Mouse (Mus musculus): ENCODE results near the gene Gm20388.

Gene Gm20388

DNA sequence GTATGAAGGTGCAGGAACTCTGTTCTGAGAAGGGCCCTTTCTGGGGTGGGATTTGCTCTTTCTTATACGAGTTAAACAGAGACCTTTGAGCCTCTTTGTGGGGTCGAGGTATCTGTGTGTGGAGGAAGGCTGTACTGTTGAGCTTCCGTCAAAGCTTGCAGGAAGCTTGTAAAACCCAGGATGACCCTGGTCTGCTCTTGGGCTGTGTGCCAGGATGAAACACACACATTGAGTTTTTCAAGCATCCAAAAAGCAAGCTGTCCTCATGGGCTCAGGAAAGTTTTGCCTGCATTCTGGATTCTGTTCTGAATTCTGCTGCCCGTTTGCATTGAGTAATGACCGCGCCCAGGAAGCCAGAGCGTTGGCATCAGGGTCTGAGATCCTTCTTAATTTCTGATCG lies 4353.4 kb downstream of the Gm20388 start:
- DNase-seq (ENCODE audit: extremely low read depth, insufficient read length, low spot score), result no peak

DNA sequence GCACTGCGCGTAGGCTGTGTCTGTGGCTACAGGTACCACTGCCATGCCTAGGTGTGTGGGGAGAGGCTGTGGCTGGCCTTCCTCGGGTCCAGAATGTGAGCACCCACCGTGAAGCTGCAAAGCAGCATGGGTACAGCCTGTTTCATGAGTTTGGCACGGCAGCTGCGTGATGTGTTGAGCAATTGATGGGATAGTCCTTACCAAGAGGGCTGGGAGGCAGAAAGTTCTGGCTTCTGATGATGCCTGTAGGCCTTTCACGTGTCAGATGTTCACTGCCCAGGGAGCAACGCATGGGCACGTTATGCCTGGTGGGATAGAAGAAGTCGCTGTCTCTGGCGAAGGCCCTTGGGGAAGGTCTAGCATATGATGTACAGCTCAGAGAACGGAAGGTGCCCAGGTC lies 4354.0 kb downstream of the Gm20388 start:
- DNase-seq (ENCODE audit: extremely low read depth, insufficient read length, low spot score), result no peak

DNA sequence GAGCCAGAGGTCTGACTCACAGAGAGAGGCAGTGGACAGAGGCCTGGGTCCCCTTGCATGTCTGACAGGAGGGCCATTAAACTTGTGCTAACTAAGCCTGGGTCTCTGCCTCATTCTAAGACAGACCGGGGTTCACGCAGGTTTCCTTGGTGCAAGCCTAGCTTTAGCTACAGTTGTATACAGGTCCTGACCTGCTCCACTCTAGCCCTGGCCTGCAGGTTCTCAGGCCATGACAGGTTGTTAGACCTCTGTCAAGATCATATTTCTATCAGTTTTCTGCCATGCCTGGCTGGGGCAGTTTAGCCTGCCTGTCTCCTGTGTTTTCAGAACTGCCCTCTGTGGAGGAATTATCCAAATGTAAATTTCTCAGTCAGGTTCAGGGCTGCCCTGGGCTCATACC lies 4354.5 kb downstream of the Gm20388 start:
- no peak for DNase-seq (ENCODE audit: extremely low read depth, insufficient read length, low spot score)

DNA sequence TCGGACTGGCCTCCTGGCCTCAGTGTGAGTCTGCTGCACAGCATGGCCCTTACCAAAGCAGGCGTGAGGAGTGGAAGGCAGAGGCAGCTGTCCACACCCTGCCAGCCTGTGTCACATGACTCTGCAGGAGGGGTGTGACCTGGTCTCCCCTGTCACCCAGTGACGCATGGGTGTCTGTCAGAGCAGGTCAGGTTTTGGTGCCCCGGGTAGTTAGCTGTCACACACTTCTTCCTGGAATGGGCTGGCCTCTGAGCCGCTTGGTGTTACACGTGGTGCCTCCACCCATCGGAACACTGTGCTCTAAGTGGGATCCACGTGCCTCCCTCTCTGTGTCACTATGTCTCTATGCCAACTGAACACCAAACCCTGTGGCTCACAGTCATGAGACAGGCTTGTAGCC lies 4355.2 kb downstream of the Gm20388 start:
- peak; percentile 78 for DNase-seq (ENCODE audit: extremely low read depth, insufficient read length, low spot score)

DNA sequence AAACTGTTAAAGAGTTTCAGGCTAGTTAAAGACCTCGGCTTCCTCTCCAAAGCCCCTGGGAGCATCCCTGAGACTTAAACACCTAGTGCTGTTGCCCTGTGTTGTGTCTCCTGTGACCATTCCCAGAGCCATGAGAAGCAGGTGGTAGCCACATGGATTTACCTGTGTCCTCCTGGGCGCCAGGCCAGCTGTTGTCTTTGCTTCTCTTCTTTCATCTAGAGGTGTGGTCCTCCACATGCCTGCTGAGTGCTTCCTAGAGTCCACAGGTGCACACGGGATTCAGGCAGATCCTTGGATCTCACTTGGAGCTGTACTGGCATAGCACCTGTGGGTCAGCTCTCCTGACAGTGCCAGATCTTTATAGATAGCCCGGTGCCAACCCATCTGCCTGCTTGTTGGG lies 4356.6 kb downstream of the Gm20388 start:
- no peak for DNase-seq (ENCODE audit: extremely low read depth, insufficient read length, low spot score)

DNA sequence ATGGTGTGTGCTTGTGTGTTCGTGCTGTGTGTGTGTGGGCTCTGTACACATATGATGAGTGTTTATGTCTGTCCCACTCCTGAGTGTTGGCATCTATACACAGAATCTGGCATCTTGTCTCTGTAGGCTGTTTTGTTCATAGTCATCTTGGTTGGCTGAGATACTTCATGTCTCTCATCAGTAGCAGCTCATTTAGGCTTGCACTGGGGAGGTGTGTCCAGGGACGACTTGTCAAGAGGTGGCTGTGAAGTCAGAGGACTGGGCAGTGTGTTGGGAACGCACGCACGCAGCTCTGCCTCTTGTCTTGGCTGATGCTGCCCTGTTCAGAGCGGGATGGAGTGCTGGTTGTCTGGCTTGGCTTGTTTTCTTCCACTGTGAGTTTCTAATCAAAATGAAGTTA lies 4359.9 kb downstream of the Gm20388 start:
- DNase-seq (ENCODE audit: extremely low read depth, insufficient read length, low spot score), result no peak

DNA sequence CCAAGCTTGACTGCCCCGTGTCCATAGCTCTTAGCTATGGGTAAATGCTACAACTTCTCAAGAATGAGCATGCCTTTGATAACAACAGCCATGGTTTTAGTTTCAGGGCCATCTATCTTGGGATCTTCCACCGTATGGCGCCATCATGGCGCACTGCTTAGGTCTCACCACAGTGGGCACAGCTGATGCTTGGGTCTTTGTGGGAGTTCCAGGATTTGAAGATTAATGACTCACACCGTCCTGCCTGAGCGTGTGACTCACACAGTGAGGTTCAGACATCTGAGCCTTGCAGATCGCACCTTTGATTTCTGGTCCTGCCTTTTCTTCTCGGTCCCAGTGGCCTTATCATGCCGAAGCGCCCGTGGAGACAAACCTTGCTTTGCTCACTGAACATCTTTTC lies 4360.3 kb downstream of the Gm20388 start:
- no peak for DNase-seq (ENCODE audit: extremely low read depth, insufficient read length, low spot score)

DNA sequence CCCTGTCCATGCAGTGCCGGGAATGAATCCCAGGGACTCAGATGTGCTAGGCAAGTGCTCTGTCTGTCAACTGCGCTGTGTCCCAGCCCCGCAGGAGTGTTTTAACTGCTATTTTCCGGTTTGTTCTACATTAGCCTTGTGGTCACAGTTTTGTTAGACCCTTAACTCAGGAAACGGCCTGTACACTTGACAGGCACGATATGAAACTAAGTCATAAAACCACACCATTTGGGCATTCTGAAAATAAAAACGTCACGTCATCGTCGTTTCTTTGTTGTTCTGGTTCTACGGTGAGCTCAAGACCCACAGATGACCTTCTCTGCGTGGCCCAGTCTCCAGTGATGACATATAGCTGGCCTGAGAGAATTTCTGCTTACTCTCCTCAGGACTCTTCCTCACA lies 4360.9 kb downstream of the Gm20388 start:
- no peak for DNase-seq (ENCODE audit: extremely low read depth, insufficient read length, low spot score)

DNA sequence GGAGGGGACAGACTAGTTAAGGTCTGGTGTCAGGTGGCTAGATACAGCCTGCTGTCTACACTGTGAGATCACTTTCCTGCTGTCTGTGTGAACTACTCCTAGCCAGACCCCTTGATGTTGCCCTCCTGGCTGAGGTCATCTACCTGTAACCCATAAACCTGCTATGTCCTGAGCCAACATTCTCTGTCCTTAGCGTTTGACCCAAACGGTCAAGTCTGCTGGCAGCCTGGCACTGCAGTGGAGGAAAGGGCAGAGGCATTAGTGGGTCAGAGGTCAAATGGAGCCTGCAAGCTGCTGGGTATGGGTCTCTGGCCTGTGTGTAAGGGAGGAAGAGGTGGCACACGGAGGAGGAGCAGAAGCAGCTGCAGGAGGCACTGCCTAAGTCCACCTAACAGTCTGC lies 4362.2 kb downstream of the Gm20388 start:
- no peak for DNase-seq (ENCODE audit: extremely low read depth, insufficient read length, low spot score)

DNA sequence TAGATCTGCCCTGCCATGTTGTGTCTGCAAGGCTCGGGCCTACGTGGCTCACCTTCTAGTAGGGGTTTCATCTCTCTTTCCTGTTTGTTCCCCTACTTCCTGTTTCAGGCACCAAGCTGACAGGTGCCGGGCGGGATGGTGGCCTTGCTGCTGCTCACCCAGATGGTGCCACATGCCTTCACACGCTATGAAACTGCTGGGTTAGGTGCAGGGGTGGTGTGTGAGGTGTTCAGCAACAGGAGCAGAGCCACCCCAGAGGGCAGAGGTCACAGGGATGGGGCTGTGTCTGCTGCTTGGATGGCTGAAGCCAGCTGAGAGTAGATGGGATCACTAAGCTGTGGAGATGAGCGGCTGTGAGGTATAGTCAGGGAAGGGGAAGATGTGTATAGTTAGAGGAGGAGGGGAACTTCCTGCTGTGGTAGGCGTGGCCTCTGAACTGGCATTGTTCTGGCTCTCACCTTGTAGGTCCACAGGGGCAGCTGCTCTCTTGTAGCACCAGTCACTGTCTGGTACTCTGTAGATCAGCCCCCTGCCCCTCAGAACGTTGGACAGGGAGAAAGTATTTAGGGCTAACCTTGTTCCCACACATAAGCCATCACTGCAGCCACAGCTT lies 4363.1 kb downstream of the Gm20388 start:
- DNase-seq (ENCODE audit: extremely low read depth, insufficient read length, low spot score), result no peak

DNA sequence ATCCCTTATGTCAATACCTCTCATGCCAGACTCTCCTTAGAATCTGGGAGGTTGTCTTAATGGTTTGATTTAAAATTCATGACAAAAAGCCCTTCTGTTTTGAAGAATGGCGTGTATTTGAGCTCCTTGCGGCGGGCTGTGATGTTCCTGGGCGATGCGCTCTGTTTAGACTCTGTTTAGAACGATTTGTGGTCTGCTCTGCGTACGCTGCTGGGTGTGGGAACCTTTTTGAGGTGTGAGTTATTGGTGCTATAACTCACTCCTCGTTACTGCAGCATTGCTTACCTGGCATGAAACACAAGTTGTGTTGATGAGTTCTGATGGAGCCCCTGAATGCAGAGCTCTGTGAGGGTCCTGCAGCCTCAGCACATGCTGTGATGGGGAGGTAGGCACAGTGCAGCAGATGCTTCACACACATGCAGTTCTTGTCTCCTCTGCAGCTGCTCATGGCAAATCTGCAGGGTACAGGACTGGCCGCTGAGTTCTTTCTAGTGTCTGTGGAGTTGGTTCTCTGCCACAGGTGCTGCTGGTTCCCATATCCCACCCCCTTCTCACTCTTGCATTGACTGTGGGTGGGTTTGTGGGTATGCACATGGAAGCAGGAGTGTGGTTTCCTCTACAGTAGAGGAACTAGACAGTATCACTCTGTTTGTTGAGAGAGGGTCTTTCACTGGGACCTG lies 4363.9 kb downstream of the Gm20388 start:
- no peak for DNase-seq (ENCODE audit: extremely low read depth, insufficient read length, low spot score)

DNA sequence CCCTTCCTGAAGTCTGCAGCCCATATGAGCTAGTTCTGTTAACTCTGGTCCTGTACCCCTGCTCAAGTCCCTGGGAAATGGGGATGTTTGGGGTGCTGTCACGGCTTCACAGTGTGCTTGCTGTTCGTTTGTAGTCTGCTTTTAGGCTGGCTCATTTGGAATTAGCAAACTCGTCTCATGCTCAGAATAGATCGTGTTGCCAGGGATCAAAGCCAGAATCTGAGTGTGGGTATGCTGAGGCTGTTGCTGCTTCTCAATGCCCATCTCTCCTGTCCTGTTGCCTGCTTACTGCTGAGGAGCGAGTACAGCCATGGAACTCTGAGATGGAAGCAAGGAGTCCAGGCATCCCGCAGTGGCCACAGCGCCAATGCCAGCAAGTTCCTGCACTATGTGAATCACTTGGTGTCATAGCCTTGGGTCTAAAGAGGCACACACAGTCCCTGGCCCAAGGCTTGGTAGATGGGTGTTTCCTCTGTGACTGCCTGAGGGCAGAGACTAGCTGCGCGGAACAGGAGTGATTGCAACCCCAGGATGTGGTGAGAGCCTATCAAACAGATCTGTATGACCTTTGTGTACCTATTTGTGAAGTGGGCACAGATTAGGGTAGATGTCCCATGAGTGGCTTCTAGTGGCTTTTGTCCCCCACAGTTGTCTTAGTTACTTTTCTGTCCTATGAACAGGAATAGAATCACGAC lies 4364.9 kb downstream of the Gm20388 start:
- DNase-seq (ENCODE audit: extremely low read depth, insufficient read length, low spot score), result no peak

DNA sequence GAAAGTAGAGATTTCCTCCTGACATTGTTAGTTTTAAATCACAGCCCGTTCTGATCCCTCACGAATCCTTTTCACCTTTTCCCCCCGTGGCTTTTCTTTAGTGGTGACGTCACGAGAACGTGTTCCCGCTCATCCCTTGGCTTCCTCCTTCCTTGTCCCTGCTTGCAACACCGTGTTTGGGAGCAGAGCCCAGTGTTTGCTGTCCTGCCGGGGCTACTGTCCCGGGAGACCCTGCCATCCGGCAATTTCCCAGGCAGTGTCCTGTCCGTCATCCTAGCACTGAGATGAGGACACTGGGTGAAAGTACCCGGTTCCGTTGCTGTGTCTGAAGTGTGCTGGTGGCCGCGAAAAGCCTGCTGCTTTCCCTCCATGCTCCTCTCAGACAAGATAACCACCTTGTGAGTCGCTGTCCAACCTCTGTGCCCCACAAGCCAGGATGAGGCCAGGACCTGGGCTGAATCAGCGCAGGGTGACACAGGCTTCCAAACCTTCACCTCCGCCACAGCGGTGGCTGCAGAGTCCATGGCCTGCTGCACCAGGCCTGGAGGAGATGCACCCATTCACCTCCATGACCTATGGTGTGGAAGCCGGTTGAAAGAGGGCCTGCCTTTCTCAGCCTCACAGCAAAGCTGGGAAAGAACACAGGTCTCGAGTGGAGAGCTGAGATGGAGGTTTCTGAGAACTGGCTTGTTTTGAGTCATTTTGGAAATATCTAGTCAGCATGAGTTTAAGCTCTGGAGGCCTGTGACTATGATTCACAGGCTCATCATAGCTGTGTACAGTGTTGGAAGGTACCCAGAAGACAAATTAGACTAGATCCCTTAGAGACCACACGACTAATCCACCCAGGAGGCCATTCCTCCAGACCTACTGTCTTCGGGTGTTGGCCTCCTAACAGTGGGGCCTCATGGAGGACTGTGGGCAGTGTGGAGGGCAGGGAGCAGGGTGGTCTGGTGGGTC lies 4367.6 kb downstream of the Gm20388 start:
- peak; percentile 81 for DNase-seq (ENCODE audit: extremely low read depth, insufficient read length, low spot score)

DNA sequence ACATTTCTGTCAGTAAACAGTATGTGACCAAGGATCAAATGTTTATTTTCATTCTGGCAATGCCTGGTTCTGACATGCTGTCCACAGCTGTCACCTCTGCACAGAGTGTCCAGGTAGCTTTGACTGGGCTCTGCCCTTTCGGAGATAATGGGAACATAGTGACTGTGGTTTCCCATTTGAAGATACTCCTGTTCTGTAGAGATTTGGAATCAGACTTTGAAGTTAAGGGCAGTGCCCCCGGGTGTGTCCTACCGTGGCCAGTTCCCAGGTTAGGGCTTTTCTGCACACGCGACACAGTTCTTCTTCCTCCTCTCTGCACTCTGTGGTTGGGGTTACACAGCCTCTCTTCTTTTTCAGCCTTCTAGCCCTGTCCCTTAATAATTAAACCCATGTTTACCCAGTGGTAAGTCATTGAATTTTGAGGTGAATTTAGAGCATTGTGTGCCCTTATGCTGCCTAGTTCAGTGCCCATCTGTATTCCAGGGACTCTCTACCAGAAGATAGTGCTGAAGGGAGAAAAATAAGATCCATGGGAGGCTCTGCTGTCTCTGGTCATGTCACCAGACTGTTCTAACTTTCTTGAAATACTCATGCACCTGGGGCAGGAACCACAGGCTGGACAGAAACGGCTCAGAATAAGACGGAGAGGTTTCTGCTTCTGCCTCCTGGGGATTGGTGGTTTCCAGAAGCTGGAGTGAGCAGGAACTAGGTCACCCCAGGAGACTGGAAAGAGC lies 4368.5 kb downstream of the Gm20388 start:
- no peak for DNase-seq (ENCODE audit: extremely low read depth, insufficient read length, low spot score)

DNA sequence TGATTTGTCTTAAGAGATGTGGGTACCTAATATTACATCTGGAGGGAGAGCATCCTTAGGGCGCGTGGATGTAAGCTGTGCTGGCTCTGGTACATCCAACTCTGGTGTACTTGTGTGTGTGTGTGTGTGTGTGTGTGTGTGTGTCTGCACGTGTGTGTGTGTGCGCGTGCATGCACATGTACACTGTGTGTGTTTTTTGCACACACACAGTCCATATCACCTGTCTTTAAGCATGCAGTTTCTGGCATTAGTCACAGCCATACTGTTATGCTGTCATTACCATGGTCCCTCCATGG lies 4369.0 kb downstream of the Gm20388 start:
- no peak for DNase-seq (ENCODE audit: extremely low read depth, insufficient read length, low spot score)

DNA sequence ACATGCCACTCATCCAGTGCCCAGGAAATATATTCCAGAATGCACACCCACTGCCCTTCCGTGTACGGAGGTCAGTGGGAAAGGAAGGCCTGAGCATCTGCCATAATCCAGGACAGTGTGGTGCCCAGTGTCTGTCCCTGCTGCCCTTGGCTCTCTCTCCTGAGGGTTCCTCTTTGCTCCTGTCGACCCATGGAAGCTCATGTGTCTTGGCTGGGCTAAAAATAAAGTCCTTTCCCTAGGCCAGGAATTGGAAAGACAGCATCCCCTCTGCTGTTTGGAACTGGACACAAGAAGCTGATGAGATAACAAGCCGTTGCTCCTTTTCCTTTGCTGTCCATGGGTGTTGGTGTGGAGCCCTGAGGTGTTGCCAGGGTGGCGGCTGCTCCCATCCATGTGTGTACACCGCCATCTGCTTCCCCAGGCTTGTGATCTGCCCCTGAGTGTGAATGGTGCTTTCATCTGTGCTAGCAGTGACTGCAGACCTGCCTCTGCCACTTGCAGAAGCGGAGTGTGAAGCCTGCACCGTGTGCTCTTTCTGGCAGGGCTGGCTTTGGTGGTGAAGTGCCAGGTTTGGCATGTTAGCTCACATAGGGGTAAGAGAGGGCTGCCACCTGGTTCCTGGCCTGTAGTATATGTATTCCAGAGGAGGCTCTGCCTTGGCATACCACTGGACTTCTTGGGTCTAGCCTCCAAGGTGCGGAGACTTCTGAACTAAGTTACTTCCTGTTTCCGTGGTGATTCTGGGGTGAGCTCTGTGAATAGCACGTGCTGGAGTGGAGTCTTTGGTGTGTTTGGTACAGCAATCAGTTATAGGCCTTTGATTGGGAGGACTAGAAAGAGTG lies 4371.3 kb downstream of the Gm20388 start:
- no peak for DNase-seq (ENCODE audit: extremely low read depth, insufficient read length, low spot score)

DNA sequence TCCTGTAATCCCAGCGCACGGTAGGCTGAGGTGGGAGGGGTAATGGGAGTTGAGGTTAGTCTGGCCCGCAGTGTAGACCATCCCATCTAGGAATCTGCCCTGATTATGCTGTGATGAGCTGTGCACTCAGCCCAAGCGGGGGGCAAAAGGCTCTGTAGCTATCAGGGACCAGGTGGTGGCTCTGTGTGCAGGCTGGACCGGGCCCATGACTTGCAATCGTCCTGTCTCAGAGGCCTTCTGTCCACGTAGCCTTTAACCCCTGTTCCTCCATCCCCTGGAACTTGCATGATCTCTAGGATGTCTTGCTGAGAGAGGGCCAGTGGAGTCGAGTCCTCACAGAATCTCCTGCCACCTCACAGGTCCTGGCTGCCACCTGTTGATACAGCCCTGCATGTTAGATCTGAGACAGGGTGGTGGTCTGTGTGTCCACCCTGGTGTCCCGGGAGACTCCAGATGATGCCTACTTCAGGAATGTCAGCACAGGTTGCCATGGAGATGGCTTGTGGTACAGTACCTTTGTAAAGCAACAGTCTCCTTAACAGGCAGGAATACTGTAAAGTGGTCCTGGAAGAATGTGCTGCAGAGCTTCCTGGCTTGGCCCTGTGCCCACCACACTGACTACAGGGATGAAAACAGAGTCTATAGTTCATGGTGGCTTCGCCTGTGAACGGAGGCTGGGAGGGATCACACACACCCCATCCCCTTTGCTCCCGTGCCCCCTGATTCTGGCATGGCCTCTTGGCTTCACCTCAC lies 4372.4 kb downstream of the Gm20388 start:
- DNase-seq (ENCODE audit: extremely low read depth, insufficient read length, low spot score), result no peak

DNA sequence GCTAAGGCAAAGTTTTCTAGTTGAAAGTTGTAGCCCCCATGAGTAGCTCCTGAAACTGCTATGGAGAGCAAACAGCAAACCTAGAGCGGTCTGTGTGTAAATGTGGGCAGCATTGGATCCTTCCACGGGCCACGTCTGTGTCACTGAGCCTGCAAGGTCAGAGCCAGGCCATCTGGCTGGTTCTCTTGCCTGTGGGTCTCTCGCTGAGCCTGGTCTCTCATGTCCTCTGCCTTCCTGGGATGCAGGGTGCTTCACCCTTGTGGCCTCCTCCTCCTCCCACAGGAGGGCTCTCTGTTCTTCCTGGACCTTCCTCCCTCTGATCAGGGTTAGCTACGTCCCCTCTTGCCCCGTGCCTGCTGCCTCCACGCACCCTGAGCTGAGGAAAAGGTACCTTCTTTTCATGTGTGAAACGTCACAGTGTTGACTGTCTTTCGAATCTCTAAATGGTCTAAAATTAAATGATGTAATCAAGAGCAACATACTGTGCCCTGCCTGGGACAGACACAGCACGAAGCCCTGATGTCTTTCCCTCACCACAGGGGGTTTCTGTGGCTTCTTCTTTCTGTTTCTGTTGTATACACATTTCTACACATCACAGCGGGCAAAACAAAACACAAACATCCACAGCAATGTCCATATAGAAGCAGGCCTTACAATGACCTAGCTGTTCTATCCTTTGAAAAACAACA lies 4373.1 kb downstream of the Gm20388 start:
- no peak for DNase-seq (ENCODE audit: extremely low read depth, insufficient read length, low spot score)

Measured in 3134 (cell line).